Mouse (Mus musculus): ENCODE data around the gene Ccdc121.
A peak's percentile ranks its signal among the peaks of the same experiment; 100 is the strongest.

Ccdc121 gene

GRCm38 (mm10) chr1:181511307-181511706 lies at the start of gene Ccdc121:
Gene Ccdc121, minus strand, starts transcription at chr1:181511451.
- DNase-seq (ENCODE audit: low spot score): no peak

- no peak for DNase-seq (ENCODE audit: low spot score)
These were observed 49.1 kb upstream of the Ccdc121 start for GRCm38 (mm10) chr1:181560325-181560724.

GRCm38 (mm10) chr1:181559655-181560054 lies 48.4 kb upstream of the Ccdc121 start:
- DNase-seq (ENCODE audit: low spot score): no peak

- no peak for DNase-seq (ENCODE audit: low spot score)
These were observed 44.2 kb upstream of the Ccdc121 start for GRCm38 (mm10) chr1:181555475-181555874.

- no peak for DNase-seq (ENCODE audit: low spot score)
These were observed 41.5 kb upstream of the Ccdc121 start for GRCm38 (mm10) chr1:181552533-181553410.

- DNase-seq (ENCODE audit: low spot score): no peak
These were observed 39.6 kb upstream of the Ccdc121 start for GRCm38 (mm10) chr1:181550826-181551225.

GRCm38 (mm10) chr1:181549987-181550386 lies 38.7 kb upstream of the Ccdc121 start:
- DNase-seq (ENCODE audit: low spot score): no peak

GRCm38 (mm10) chr1:181545044-181545772 lies 34.0 kb upstream of the Ccdc121 start:
- no peak for DNase-seq (ENCODE audit: low spot score)

GRCm38 (mm10) chr1:181543711-181544383 lies 32.6 kb upstream of the Ccdc121 start:
- DNase-seq (ENCODE audit: low spot score): no peak

- no peak for DNase-seq (ENCODE audit: low spot score)
These were observed 28.9 kb upstream of the Ccdc121 start for GRCm38 (mm10) chr1:181539846-181540769.

GRCm38 (mm10) chr1:181537627-181538525 lies 26.6 kb upstream of the Ccdc121 start:
- DNase-seq (ENCODE audit: low spot score): no peak

GRCm38 (mm10) chr1:181535165-181535873 lies 24.1 kb upstream of the Ccdc121 start:
- DNase-seq (ENCODE audit: low spot score): no peak

GRCm38 (mm10) chr1:181529368-181529767 lies 18.1 kb upstream of the Ccdc121 start:
- peak; percentile 81 for DNase-seq (ENCODE audit: low spot score)

GRCm38 (mm10) chr1:181525996-181526395 lies 14.7 kb upstream of the Ccdc121 start:
- no peak for DNase-seq (ENCODE audit: low spot score)

- DNase-seq (ENCODE audit: low spot score): no peak
These were observed 12.6 kb upstream of the Ccdc121 start for GRCm38 (mm10) chr1:181523831-181524230.

GRCm38 (mm10) chr1:181521401-181522091 lies 10.3 kb upstream of the Ccdc121 start:
- DNase-seq (ENCODE audit: low spot score): no peak

GRCm38 (mm10) chr1:181519137-181519536 lies 7.9 kb upstream of the Ccdc121 start:
- DNase-seq (ENCODE audit: low spot score): no peak

GRCm38 (mm10) chr1:181518046-181518445 lies 6.8 kb upstream of the Ccdc121 start:
- no peak for DNase-seq (ENCODE audit: low spot score)
